24 mouse cellular contexts compared by ENCODE assay signal in genomic region chr8:94284204-94284603, GRCm38 (mm10). TPM values are rescaled to one million over a fixed set of nuclear protein-coding genes. Genes with fewer than 3 reads are reported as not detected.
"Had no signal": no experiment of that assay in that cellular context is flagged by ENCODE, and none has a peak within 500 bp of the region (broad histone marks: within the 10 kb centered on the region; RNA-seq: fewer than 3 reads in every experiment).

No protein-coding gene starts in this region.

- H3K36me3 ChIP-seq: heart, embryonic 10.5 days; heart, embryonic 12.5 days; hindbrain, embryonic 13.5 days; hindbrain, embryonic 15.5 days; limb, embryonic 13.5 days; limb, embryonic 15.5 days had no signal

- H3K27ac ChIP-seq: heart, embryonic 10.5 days; hindbrain, embryonic 13.5 days; hindbrain, embryonic 15.5 days; hindbrain, postnatal 0 days; kidney, postnatal 0 days; limb, embryonic 13.5 days; limb, embryonic 15.5 days; liver, embryonic 14.5 days had no signal

- H3K9ac ChIP-seq: forebrain, postnatal 0 days; heart, embryonic 12.5 days; hindbrain, embryonic 13.5 days; hindbrain, embryonic 15.5 days; limb, embryonic 13.5 days; limb, embryonic 15.5 days; liver, embryonic 14.5 days had no signal

- H3K27me3 ChIP-seq: heart, embryonic 12.5 days; hindbrain, embryonic 13.5 days; hindbrain, embryonic 15.5 days; limb, embryonic 13.5 days; limb, embryonic 15.5 days had no signal

- H3K4me2 ChIP-seq: heart, embryonic 12.5 days; hindbrain, embryonic 13.5 days; hindbrain, embryonic 15.5 days; limb, embryonic 13.5 days; limb, embryonic 15.5 days; liver, embryonic 11.5 days had no signal

- H3K9me3 ChIP-seq: heart, embryonic 10.5 days; heart, embryonic 12.5 days; hindbrain, embryonic 13.5 days; hindbrain, embryonic 15.5 days; limb, embryonic 13.5 days; limb, embryonic 15.5 days had no signal

- DNase-seq: forebrain, postnatal 0 days; gastrocnemius, postnatal 14 days; gastrocnemius, postnatal 36 days; heart, adult 18-20 months; heart, postnatal 10 days; kidney, postnatal 14 days; layer of hippocampus, adult 9-11 months; layer of hippocampus, postnatal 36 days; left cerebral cortex, postnatal 4 days; lung, adult 18-20 months had no signal

- H3K4me3 ChIP-seq: heart, embryonic 10.5 days; heart, embryonic 12.5 days; hindbrain, embryonic 13.5 days; hindbrain, embryonic 15.5 days; limb, embryonic 13.5 days; limb, embryonic 15.5 days had no signal

- ATAC-seq: forebrain, postnatal 0 days; hindbrain, postnatal 0 days; intestine, embryonic 16.5 days had no signal

- H3K4me1 ChIP-seq: limb, embryonic 13.5 days; limb, embryonic 15.5 days had no signal

RNA-seq across cellular contexts. Expression of gene Slc12a3, which starts 44.8 kb away (rescaled TPM):
- polyA plus RNA-seq: heart, embryonic 14.5 days; heart, embryonic 16.5 days; limb, embryonic 11.5 days; limb, embryonic 13.5 days; limb, embryonic 15.5 days; liver, embryonic 11.5 days had no signal
